Comparison of ENCODE assay signal across 8 mouse cellular contexts in genomic region chr1:159135301-159135700, GRCm38 (mm10).
DNase-seq lines count a peak whose midpoint lies in the region; ATAC-seq lines count a peak whose summit lies in the region.

No protein-coding gene starts in this region.

- no peaks in the 10 kb centered on the region for H3K4me1 ChIP-seq in hindbrain, embryonic 12.5 days

- DNase-seq in T-cell, adult 2 months (ENCODE audit: low spot score), result peak; percentile 1
- peak; percentile 45 for DNase-seq in cerebellum, adult 9-11 months
- DNase-seq in frontal cortex, postnatal 14 days (ENCODE audit: low spot score in 2 of 2), result peak; percentile 57 to 82
- peak; percentile 69 to 95 for DNase-seq in layer of hippocampus, postnatal 25 days (ENCODE audit: extremely low spot score in 1 of 2, low spot score in 1 of 2)
- peak; percentile 86 for DNase-seq in right cerebral cortex, postnatal 14 days

- peak overlapping the region; percentile 25; the same call in 1 of the 2 replicates for H3K4me2 ChIP-seq in hindbrain, embryonic 12.5 days (replicated peaks)

- no peaks in the 10 kb centered on the region for H3K9me3 ChIP-seq in hindbrain, embryonic 12.5 days (replicated peaks)

- no peak overlapping the region for H3K4me3 ChIP-seq in hindbrain, embryonic 12.5 days

- no peak overlapping the region for H3K27ac ChIP-seq in hindbrain, embryonic 12.5 days

- 10% methylated on average over 10 of the region's 10 CpGs for WGBS in hindbrain, embryonic 12.5 days

- H3K9ac ChIP-seq in hindbrain, embryonic 12.5 days, result no peak overlapping the region

- no peaks in the 10 kb centered on the region for H3K36me3 ChIP-seq in hindbrain, embryonic 12.5 days

- H3K27me3 ChIP-seq in hindbrain, embryonic 12.5 days, result no peaks in the 10 kb centered on the region

- ATAC-seq in hindbrain, embryonic 12.5 days (ENCODE audit: low FRiP score), result no peak; the same call in 1 of the 2 replicates
- peak; percentile 86 for ATAC-seq in megakaryocyte, adult 5-6 weeks (ENCODE audit: poor library complexity, severe bottlenecking)
- no peak for ATAC-seq in erythroid progenitor cell, adult 5-6 weeks (replicated peaks; ENCODE audit: low FRiP score, poor library complexity, severe bottlenecking)

Comparison
In these comparisons a context has a peak if more than half of its experiments do, and no peak if none do; other contexts are left out.
1. DNase-seq: peak in every context shown above with its lines; median percentile 86 in right cerebral cortex, postnatal 14 days; 82 in layer of hippocampus, postnatal 25 days; 70 in frontal cortex, postnatal 14 days; 45 in cerebellum, adult 9-11 months; 1 in T-cell, adult 2 months.